Mouse (Mus musculus) gastrocnemius, postnatal 36 days (tissue): ENCODE results near the gene Chst3. TPM values are rescaled to one million over a fixed set of nuclear protein-coding genes. Genes with fewer than 3 reads are reported as not detected.
"Not testable (repeated sequence)": the region's sequence is repeated elsewhere in the genome, so short reads cannot be mapped to it uniquely, and the experiment has no call there.

ENCODE experiments used
- DNase-seq, 2 experiments: peaks; one replicate each; pipeline ENCODE4 v3.0.0; 2022
- intact Hi-C: fragments of 180-260 bp; cut with DNase I; formaldehyde crosslinking; loops from one replicate; pipeline ENCODE4 v1.15.1; 2025
- total RNA-seq, 2 experiments: library from RNA; stranded (reverse); gene quantifications; 2 replicates each; pipeline ENCODE4 v1.2.3; 2021

Chst3 gene
- total RNA-seq, 2 experiments from 2014 or later, result 0.36 to 0.37 TPM

DNA sequence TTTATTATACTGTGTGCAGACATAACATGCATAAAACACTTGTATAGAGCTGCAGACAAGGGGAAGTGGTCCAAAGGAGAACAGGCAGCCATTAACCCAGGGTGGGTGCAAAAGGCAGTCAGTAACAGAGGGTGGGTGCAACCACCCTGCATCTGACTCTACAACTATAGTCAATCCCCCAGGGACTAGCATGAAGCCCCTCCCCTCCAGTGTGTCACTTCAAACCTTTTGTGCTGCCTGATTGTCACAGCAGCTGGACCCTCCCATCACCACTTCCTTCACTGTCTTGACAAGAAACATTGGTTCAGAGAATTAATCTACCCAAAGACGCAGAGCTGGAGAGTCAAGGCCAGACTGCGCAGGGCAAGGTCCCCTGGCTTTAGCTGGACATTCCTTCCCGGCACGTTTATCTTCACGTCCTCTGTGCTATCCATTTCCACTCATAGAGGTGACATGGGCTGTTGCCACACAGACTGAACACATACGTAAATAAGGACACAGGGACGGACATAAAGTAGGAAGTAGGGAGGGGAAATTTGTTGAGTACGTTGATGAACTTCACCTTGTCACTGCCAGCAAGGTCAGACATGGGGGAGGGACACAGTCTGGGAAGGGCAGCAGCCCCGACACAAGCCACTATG lies 13.3 kb downstream of the Chst3 start:
- intact Hi-C loops, result no loop called here

DNA sequence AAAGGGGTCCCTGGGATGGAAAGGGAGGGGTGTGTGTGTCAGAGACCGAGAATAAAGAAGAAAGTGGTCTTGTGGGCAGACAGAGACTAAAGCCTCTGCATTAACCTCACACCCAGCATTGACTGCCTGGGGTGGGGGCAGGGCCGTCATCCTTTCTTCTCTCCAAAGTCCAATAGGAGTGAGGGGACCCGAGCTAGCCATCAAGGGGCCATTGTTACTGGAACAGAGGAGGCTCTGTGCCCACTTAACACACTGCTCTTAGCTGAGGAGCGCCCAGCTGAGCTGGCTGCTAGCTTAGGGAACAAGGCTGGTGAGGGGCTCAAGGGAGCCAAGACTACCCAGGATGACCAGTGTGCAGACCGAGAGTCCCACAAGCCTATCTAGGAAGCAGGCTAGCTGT lies 16.3 kb downstream of the Chst3 start:
- DNase-seq, result no peak
- intact Hi-C loops, result no loop called here

More for the DNA sequence above, 13.3 kb downstream of the Chst3 start:
- no peak for DNase-seq

DNA sequence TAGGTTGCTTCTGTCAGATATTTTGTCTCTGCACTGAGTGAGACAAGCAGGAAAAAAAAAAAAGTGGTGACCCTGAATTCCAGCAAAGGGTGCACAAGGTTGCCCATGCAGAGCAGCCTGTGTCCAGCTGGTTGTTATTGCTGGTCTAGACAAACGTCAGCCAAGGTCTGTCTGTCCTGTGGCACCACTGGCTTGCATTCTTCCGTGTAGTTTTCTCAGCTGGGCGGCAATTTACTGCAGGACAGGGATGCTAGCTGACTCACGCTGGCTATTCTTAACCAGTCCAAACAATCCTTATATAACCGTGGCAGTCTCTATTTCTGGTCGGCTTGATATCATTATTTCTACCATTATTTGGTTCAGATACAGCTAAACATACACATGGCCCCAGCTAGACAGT lies 18.1 kb downstream of the Chst3 start:
- intact Hi-C loops, result no loop called here
- no peak for DNase-seq

DNA sequence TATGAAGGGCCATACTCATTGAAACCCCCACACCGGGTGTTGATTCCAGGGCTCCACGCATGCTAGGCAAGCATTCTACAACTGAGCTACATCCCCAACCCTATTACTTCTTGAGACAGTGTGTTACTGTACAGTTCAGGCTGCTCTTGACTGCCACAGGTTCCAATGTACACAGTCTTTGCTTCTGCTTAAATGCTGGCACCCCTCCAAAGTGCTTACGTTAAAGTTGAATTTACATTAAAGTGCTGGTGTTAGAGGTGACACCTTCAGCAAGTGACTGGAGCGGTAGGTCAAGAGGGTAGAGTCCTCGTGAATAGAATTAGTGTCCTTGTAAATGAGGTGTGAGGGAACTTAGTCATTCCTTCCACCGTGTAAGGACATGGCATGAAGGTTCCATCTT lies 19.7 kb downstream of the Chst3 start:
- DNase-seq, result no peak
- intact Hi-C loops, result no loop called here

DNA sequence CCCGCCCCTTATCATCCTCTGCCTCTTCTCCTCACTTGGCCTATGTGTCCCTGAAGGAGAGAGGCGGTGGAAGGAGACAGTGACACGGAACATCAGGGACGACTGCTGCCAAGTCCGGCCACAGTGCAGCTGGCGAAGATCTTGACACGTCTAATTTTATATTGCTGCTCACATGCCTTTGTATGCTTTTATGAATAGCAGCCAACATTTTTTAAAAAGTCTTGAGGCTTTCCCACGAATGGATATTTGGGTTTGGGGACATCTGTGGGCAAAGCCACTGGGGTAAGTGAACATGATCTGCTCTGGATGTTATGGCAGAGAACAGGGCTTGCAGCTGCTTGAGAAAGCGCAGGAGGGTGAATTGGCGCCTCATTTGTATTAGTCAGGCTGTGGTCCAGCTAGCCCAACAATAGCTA lies 21.6 kb downstream of the Chst3 start:
- intact Hi-C loops, result no loop called here
- no peak for DNase-seq

DNA sequence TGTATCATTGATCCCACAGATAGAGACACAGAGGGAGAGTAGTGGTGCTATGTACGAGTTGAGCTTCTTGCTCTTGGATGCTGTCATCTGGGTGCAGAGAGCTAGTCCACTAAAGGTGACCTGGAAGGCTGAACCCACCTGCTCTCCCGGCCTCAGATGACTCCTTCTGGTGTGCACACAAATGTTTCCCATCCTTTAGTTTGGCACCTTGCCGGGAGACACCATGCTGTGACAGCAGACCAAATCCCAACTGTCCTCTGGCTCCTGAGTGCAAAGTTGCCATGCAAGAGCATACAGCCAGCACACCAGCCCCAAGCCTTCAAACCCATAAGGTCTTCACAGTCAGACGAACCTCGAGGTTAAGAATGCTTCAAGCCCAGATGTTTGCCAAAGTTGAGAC lies 22.1 kb downstream of the Chst3 start:
- intact Hi-C loops, result no loop called here
- DNase-seq, result no peak

DNA sequence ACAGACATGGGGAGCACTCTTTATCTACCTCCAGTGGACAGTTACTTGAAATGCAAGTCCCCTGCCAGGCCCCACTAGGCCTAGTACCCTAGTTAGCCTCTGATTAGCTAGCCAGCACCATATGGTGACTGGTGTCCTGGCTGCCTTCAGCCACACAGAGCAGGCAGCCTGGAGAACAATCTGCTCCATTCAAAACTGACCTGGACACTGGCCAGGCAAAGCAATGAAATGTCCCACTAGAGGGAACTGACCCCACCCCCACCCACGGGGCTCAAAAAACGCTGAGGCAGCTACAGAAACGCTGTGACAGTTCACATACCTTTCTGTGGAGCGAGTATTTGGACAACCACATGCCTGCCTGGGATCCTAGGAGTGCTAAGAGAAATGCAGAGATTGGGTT lies 24.0 kb downstream of the Chst3 start:
- DNase-seq, result no peak
- intact Hi-C loops, result no loop called here

DNA sequence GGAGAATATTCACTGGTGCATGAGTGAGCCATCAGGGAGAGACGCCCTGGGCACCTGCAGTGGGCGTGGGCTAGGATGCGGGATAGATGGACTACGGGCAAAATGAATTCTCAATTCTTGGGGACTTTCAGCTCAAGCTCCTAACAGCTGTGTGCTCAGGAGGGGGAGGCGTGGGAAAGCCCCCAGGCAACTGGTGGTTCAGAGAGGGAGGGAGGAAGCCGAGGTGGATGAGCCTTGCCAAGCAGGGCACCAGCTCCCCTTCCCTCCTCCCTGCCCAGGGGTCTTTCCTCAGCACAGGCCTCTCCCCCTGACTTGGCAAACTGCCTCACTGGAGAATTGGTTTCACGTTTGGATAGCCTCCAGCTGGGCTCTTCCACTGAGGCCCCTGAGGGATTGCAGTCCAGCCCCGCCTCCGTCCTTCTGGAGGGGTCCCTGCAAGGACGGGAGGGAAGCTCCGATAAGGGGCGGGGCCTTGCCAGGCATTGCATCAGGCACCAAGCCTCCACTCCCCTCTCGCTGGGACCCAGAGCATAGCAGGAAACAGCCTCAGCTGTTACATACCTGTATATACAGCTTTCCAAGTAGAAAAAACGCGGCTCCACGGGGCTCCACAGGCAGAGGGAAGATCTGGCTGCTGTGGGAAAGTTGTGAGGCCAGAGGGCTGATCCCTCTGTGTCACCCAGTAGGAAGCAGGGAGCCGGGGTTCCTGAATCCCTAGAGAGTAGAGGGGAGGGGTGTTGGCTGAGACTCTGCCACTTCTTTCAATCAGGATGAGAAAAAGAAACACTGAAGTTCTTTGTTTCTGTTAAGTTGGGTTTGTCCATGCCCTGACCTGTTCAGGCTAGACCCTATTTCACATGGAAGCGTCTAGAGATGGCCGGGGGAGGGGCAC lies 25.3 kb downstream of the Chst3 start:
- intact Hi-C loops, result loop anchor here (2.0 kb wide), 1 partner anchor 45 kb away; no protein-coding TSS in a partner anchor
- DNase-seq, result no peak

DNA sequence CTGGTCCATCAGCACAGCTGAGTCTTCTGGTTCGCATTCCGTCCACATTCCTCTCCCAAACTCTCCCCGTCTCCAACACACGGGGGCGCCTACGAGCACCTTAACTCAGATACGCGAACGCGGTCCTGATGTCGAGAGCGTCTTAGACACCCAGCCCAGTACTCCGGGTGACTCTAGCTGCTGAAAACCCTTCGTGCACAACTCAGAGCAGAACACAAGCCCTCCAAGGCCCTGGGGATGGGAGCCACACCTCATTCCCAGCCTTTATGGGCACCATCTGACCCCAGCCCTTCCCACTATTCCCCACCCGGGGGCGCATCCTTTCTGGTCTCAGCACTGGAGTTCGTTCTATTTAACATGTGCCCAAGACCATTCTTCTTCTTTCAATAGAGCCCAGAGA lies 27.3 kb downstream of the Chst3 start:
- DNase-seq, result peak; percentile 70 to 74
- intact Hi-C loops, result loop anchor here (2.0 kb wide), 2 partner anchors 43 to 47 kb away; no protein-coding TSS in a partner anchor

DNA sequence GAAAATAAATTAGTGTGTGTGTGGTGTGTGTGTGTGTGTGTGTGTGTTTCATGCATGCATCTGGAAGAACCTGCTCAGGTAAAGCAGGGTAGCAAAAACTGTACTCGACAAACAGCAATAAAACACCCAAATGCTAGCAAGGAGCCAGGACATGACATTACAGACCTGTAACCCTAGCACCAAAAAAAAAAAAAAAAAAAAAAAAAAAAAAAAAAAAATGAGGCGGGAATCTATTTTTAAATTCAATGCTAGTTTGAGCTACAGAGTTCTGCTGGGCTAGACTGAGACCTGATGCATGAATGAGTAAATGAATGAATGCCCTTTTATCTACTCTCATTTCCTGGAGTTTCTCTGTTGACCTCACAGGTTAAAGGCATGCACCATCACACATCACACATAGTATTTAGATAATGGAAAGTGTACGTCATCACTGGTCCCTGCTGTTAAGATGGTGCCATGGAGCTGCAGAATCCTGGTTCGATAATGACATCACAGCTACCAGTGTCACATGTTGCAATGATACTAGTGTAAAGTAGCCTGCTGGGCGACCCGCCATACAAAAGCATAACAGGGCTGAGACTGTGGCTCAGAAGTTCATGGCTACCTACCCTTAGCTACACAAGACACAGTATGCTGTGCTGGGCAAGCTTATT lies 29.4 kb downstream of the Chst3 start:
- no peak for DNase-seq
- intact Hi-C loops, result loop anchor here (2.0 kb wide), 1 partner anchor 49 kb away; no protein-coding TSS in a partner anchor

DNA sequence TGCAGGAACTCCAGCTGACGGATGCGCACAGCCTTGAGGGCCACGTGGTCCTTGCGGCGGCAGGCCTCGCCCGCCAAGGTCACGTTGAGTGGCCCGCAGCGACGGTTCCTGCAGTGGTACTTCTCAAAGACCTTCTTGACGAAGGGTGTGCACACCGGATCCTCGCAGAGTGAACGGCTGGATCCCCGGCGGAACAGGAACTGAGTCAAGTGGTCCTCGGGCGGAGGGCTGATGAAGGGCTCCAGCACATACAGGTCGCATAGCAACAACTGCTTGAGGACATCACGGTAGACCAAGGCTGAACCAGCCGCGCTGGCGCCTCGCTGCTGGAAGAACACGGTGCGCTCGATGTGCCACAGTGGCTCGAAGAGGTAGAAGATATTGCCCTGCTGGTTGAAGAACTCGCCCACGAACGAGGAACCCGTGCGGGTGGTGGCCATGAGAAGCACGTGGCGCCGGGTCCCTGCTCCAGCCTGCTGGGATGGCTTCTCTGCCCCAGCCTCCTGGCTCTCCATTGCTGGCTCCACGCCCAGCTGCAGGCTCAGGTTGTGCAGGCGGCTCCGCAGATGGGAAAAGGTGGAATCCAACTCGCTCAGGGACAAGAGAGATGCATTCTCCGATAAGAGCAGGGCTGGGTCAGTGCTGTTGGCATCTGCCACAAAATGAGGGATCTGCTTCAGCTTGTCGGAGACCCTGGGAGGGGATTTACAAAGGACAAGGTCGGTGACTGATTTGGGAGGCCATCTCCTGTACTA lies 32.7 kb downstream of the Chst3 start:
- intact Hi-C loops, result no loop called here
- no peak for DNase-seq

DNA sequence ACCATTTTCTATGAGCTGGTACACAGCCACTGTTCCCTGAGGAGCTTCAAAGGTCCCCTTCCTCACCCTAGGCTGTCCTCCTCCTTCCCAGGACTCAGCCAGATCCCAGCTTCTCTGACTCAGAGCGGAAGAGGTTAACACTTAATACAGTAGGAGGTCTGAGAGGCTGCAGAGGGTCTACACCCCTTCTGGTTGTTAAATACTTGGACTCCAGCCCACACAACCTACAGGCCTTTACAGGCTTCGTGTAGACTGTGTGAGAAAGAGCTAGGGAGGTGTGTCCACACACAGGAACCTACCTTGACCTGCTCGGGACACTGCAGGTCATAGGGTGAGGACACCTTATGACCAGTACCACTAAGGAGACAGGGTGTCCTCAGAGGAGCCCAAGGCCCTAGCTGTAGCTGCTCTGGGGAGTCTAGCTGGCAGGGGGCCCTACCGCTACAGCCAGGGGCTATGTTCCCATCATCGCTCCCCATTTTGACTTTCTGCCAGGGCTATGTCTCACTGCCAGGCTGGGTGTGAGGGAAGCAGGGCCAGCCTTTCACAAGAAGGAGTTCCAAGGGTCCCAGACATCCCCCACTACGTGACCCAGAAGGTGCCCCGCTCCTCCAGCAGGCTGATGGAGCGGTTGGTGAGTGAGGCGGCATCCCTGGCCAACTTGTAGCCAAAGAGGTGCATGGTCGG lies 33.9 kb downstream of the Chst3 start:
- no peak for DNase-seq
- intact Hi-C loops, result no loop called here

DNA sequence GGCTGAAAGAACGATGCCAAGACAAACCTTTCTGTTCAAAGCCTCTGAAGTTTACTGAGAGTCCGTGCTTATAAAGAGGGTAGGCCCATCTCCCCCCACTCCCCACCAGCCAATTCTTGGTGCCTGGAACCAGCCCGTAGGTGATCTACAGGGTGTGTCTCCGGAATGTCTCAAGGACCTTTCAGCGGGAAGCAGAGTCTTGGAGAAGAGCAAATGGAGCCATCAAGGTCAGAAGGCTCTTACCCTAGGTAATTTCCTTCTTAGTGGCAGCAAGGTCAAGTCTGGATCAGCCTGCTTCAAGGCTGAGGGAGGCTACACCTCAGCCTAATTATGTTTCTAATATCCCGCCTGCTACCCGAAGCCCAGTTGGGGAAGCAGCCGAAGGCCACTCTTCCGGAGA lies 43.8 kb downstream of the Chst3 start:
- DNase-seq, intact Hi-C loops: not testable (repeated sequence)

DNA sequence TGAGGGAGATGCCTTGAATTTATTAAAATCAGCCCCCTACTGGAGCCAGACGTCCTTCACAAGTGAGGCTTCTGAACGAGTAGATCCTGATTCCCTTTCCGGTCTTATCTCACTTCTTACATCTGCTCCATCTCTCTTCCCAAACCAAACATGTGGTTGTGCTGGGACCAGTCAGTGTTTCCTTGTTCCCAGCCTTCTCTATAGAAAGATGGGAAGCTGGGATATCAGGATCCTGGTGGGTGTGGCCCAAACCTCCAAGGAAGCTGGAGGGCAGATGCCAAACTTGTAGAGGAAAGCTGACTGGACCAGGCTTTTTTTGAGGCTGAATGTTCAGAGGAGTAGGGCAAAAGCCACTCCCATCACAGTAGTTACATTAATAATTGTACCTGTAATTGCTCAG lies 44.6 kb downstream of the Chst3 start:
- DNase-seq, result no peak
- intact Hi-C loops, result no loop called here

DNA sequence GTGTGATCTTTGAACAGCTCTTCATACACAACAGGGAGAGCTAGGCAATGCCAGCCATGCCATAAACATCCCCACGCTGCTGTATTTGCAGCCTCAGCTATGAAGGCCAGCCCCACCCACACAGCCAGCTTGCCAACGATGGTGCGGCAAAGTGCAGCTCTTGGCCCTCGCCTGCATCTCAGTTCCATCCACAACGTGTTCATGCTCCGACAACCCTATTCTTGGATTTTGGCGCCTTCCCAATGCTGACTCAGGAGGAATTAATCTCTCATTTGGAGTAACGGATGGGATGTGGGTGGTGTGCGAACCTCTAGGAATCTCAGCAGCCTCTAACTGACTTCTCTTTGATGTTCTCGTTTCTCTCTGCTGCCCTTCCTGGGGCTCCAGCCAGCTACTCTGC lies 46.0 kb downstream of the Chst3 start:
- intact Hi-C loops, result no loop called here
- DNase-seq, result peak in 1 of 2 experiments; percentile 23

DNA sequence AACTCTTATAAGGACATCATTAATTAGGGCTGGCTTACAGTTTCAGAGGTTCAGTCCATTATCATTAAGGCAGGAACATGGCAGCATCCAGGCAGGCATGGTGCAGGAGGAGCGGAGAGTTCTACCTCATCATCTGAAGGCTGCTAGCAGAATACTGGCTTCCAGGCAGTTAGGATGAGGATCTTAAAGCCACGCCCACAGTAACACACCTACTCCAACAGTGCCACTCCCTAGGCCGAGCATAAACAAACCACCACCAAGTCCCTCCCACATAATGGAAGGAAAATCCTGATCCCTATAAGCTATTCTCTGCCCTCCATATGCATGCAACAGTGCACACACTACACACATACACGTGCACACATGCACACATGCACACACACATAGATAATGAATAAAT lies 46.8 kb downstream of the Chst3 start:
- DNase-seq, result no peak
- intact Hi-C loops, result no loop called here

DNA sequence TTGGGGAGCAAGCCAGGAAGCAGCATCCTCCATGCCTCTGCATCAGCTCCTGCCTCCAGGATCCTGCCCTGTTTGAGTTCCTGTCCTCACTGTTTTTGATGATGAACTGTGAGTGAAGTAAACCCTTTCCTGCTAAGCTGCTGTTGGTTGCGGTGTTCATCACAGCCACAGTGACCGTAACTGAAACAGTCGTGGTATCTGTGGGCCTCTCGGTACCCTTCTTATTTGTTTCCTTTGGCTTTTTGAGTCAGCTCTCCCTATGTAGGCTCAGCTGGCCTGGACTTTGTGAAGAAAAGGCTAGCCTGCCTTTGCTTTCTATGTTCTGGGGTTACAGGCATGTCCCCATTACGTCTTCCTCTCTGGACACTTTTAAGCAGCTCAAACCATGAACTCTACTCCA lies 47.7 kb downstream of the Chst3 start:
- intact Hi-C loops, result no loop called here
- DNase-seq, result no peak

DNA sequence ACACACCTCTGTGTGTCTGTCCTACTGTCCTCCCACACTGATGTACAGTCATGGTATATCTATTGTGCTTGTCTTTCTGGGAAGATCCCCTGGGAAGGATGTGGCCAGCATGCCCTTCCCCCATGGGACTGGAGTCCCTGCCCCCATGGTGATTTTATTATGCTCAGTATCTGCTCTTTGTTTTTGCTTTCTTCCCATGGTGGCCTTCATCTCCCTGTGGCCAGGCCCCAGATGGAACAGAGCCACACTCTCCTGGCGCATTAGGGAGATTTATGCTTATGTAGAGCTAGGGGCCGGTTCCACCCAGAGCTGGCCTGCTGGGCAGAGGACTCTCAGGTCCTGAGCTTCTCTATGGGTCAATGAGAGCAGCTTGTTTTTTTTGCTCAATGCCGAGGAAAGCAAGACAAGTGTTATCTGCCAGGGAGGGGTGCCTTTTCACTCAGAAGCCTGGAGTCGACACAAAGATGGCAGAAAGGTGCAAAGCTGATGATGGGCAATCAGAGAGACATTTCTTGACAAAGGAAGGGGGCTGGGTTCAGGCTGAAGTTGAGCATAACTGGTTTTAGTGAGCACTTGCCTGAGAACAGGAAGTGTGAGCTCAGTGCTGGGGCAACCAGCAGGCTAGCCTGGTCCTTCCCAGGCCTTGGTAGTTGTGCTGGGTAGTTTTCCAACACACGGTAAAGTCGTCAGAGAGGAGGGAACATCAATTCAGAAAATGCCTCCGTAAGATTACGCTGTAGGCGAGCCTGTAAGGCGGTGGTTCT lies 48.6 kb downstream of the Chst3 start:
- no peak for DNase-seq
- intact Hi-C loops, result no loop called here

DNA sequence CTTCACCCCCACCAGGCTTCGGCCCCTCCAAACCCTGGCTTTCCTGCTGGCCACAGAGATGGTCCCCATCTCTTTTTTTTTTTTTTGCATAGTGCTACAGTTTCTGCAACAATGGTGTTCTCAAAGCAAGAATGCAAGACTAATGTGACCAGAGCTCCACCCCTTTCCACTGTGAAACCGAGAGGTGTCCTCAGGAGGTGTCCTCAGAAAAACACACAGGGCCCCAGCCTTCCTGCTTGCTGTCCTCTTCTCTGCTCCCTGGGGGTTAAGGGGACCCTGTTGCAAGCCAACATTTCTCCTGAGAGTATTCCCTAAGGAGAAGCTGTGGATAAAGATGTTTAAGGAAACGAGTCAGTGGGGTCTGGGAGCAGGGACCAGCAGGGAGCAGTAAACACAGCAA lies 50.1 kb downstream of the Chst3 start:
- intact Hi-C loops, result no loop called here
- DNase-seq, result no peak
